Mouse (Mus musculus) olfactory bulb, adult 2 months (tissue): ENCODE measurements around the gene Gm36079.
"Not testable (repeated sequence)": the region's sequence is repeated elsewhere in the genome, so short reads cannot be mapped to it uniquely, and the experiment has no call there.

Experiments used
- CTCF ChIP-seq: fragments of 200-500 bp; IDR thresholded peaks from 2 replicates; pipeline ENCODE4 v1.5.1; 2012; ENCODE audit warnings: low read depth, mild to moderate bottlenecking, low read length, moderate library complexity; ENCODE audit not compliant: insufficient read depth
- POLR2A ChIP-seq: fragments of 200-500 bp; IDR thresholded peaks from 2 replicates; pipeline ENCODE4 v1.6.1; 2012; ENCODE audit warnings: mild to moderate bottlenecking, low read depth, low read length, moderate library complexity; ENCODE audit not compliant: insufficient read depth

DNA sequence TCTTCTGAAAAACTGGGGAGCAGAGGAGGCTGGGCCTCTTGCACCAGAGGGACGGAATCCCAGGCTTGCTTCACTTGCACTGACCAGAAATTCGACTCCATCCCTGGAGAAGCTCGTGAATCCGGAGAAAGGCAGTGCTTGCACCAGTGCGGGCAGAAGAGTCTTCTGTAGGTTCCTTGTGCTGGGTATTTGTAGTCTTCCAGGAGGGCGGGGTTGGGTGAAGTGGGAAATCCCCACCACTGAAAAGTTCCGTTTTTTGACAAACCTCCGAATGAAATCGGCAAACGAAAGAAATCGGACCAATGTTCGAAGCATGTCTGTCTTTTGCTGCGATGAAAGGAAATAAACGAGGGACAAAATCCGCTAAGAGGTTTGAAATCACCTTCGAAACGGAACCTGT is at the start of gene Gm36079:
- TF ChIP-seq POLR2A, CTCF: not testable (repeated sequence)
